Mouse (Mus musculus) spleen, adult 18-20 months (tissue): ENCODE measurements around the gene Cd7.
"Not testable (repeated sequence)": the region's sequence is repeated elsewhere in the genome, so short reads cannot be mapped to it uniquely, and the experiment has no call there.

Experiments used
- DNase-seq, 2 experiments: peaks; one replicate each; pipeline ENCODE4 v3.0.0; 2022; ENCODE audit warnings: mixed read lengths in 2 of 2

Gene Cd7

GRCm38 (mm10) chr11:121045286-121045685, 6.1 kb upstream of the Cd7 start:
- DNase-seq = no peak

GRCm38 (mm10) chr11:121043025-121043424, 3.8 kb upstream of the Cd7 start:
- DNase-seq = not testable (repeated sequence)

GRCm38 (mm10) chr11:121042480-121042879, 3.3 kb upstream of the Cd7 start:
- DNase-seq = no peak

GRCm38 (mm10) chr11:121041636-121042035, 2.4 kb upstream of the Cd7 start:
- no peak for DNase-seq

GRCm38 (mm10) chr11:121041212-121041611, 2.0 kb upstream of the Cd7 start:
- DNase-seq = peak; percentile 42 to 72

- DNase-seq = no peak
Observed at GRCm38 (mm10) chr11:121038366-121039240, 615 bp downstream of the Cd7 start.

- DNase-seq = no peak
Observed at GRCm38 (mm10) chr11:121033118-121033517, 6.1 kb downstream of the Cd7 start.

- DNase-seq = no peak
Observed at GRCm38 (mm10) chr11:121027259-121027658, 12.0 kb downstream of the Cd7 start.

- no peak for DNase-seq
Observed at GRCm38 (mm10) chr11:121024163-121024562, 15.1 kb downstream of the Cd7 start.

- DNase-seq = no peak
Observed at GRCm38 (mm10) chr11:121019501-121019900, 19.7 kb downstream of the Cd7 start.

- DNase-seq = peak; percentile 17 to 45
Observed at GRCm38 (mm10) chr11:121017703-121018102, 21.5 kb downstream of the Cd7 start.

GRCm38 (mm10) chr11:121015472-121015871, 23.7 kb downstream of the Cd7 start:
- DNase-seq = no peak

GRCm38 (mm10) chr11:121014896-121015300, 24.3 kb downstream of the Cd7 start:
- no peak for DNase-seq

- DNase-seq = no peak
Observed at GRCm38 (mm10) chr11:121013656-121014055, 25.6 kb downstream of the Cd7 start.

GRCm38 (mm10) chr11:121010044-121010755, 29.0 kb downstream of the Cd7 start:
- DNase-seq = no peak

- DNase-seq = no peak
Observed at GRCm38 (mm10) chr11:121006184-121006583, 33.0 kb downstream of the Cd7 start.

- no peak for DNase-seq
Observed at GRCm38 (mm10) chr11:121004281-121004680, 34.9 kb downstream of the Cd7 start.

- DNase-seq = no peak
Observed at GRCm38 (mm10) chr11:121001966-121002365, 37.3 kb downstream of the Cd7 start.

GRCm38 (mm10) chr11:120994741-120995140, 44.5 kb downstream of the Cd7 start:
- no peak for DNase-seq

- no peak for DNase-seq
Observed at GRCm38 (mm10) chr11:120993586-120993985, 45.6 kb downstream of the Cd7 start.

GRCm38 (mm10) chr11:120993080-120993479, 46.1 kb downstream of the Cd7 start:
- DNase-seq = no peak

- DNase-seq = no peak
Observed at GRCm38 (mm10) chr11:120991791-120992190, 47.4 kb downstream of the Cd7 start.

- DNase-seq = peak; percentile 95 to 100
Observed at GRCm38 (mm10) chr11:120990951-120991526, 48.2 kb downstream of the Cd7 start, which contains the start of gene Csnk1d. Csnk1d (minus strand) TSS chr11:120991330.
